Mouse (Mus musculus) mesoderm, embryonic 11.5 days (tissue): ENCODE measurements around the gene Arvcf.
A peak's percentile ranks its signal among the peaks of the same experiment; 100 is the strongest.

ENCODE experiments used
- DNase-seq: peaks from one replicate; pipeline ENCODE4 v3.0.0-alpha.2; 2012; ENCODE audit warnings: low read depth, low spot score

Gene Arvcf

GRCm38 (mm10) chr16:18347931-18348600 is at the start of gene Arvcf, which contains the start of gene Tango2:
Gene Arvcf (plus strand): TSS chr16:18348182.
Gene Tango2 (minus strand): TSS chr16:18348103.
- peak; percentile 93 for DNase-seq

GRCm38 (mm10) chr16:18308159-18308558 is 39.8 kb upstream of the Arvcf start:
- DNase-seq = no peak

GRCm38 (mm10) chr16:18318992-18319391 is 29.0 kb upstream of the Arvcf start:
- no peak for DNase-seq

DNA sequence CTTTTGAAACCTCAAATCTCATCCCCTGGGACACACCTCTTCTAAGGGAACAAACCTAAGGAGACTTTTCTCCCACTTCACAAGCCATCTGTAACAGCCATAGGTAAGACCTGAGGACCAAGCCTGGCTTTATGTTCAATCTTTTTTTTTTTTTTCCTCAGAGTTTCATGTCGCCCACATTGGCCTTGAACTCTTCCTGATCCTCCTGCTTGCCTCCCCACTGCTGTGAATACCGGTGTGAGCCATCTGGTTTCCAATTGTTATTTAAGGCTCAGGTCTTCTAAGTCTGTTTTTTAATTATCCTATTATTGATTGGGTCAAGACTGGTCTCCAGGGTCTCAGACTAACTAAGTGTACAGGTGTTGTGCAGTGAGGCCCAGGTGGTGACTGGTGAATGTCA is 26.5 kb upstream of the Arvcf start:
- DNase-seq = no peak

DNA sequence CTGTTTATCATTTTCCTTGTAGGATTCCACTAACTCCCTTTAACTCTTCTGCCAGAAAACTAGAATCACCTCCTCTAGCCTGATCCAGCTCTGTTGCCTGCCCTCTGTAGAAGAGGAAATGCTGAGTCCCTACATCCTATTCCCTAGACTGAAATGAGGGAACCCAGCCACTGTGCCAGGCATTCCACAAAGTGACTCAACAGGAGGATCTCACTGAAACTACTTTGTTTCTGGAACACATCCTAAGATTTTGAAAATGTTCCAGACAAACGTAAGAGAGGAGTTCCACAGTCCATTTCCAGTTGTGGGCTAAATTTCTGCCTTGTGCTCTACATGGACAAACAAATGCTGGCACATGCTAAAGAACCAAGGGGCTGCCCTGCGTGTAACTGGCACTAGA is 24.5 kb upstream of the Arvcf start:
- no peak for DNase-seq

DNA sequence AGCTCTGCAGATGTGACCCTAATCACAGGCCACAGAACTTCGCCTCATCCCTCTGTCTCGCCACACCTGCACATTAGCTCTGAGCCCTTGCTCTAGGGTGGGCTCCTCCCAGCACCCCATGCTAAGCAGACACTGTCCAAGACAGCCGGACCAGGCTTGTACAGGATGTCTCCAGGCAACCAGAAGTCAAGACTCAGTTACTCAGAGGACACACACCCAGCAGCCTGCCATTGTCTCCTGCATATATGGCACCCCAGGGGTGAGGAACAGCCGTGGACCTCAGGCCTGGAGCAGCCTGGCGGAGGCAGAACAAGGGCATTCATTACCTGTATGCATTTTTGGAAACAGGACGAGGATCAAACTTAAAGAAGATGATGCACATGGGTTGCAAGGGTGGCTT is 24.0 kb upstream of the Arvcf start:
- DNase-seq = no peak

GRCm38 (mm10) chr16:18325741-18326140 is 22.2 kb upstream of the Arvcf start:
- DNase-seq = no peak

- no peak for DNase-seq
These were observed 20.0 kb upstream of the Arvcf start for GRCm38 (mm10) chr16:18327936-18328335.

DNA sequence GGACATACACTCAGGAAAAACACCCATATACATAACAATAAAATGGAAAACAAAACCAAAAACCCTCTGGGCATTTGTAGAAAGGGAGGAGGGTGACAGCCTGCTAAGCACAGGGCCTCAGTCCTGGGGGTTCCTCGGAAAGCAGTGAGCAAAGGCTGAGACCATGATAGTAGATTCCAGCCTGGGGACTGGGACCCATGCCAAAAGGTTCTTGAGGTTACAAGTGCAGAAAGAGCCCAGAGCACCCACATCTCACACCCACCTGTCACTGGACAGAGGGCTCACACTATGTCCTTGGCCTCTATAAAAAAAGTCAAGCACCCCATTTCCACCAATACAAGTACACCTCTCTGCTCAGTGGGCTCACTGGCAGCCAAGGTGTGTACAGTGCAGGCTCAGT is 19.5 kb upstream of the Arvcf start:
- DNase-seq = no peak

GRCm38 (mm10) chr16:18333976-18334375 is 14.0 kb upstream of the Arvcf start:
- no peak for DNase-seq

GRCm38 (mm10) chr16:18335981-18336380 is 12.0 kb upstream of the Arvcf start:
- no peak for DNase-seq

GRCm38 (mm10) chr16:18337261-18337660 is 10.7 kb upstream of the Arvcf start:
- DNase-seq = no peak

DNA sequence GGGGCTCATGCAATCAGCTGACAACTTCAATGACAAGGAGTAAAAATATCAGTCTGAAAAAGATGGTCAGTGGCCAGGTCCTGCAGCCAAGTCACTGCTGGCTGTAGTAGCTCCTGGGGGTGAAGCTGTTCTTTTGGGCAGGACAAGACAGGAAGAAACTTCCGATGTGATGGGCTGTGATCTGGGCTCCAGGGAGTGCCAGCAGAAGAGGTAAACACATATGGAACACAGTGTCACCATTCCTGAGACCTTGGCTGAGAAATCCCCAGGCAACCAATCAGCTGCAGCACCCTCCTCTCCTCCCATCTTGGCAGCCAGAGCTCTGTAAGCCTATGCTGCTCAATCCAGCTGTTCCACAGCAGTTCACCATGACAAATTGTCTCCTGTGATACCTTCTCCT is 8.1 kb upstream of the Arvcf start:
- peak; percentile 16 for DNase-seq

DNA sequence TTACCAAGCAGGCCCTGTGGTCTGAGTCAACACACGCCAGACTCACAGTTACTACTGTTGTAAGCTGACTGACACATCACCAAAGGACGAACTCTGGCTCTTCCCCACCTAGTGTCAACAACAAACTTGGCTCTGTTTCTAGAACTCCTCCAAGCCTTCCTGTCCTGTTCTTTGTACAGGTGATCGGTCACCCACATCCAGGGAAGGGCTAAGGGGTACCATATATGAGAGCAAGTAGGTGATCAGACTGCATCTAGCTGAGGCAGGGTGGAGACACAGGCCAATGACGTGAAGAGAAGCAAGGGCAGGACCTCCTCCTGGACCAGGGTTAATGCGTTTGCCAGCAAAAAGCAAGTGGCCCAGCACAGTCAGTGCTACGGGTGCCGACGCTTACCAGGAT is 6.4 kb upstream of the Arvcf start:
- DNase-seq = no peak

GRCm38 (mm10) chr16:18342076-18342475 is 5.9 kb upstream of the Arvcf start:
- no peak for DNase-seq

GRCm38 (mm10) chr16:18342650-18343570 is 5.1 kb upstream of the Arvcf start:
- no peak for DNase-seq

DNA sequence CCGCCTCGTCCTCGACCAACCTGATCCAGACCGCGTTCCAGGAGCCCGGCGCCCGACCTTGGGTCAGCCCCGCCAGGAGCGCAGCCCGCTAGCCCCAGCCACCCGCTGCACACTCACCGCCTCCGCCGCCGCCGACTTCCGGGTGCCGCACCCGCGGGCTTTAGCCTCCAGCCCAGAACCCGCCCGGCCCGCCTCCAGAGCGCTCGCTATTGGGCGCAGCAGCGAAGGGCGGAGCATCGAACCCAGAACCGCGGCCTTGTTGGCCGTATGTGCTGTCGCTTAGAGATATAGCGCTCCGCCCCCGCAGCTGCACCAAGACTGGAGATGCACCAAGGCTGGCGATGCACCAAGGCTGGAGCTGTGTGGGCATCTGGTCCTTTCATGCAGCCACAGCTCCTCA is 4.2 kb upstream of the Arvcf start:
- DNase-seq = peak; percentile 96

- DNase-seq = peak; percentile 92
These were observed 2.7 kb upstream of the Arvcf start for GRCm38 (mm10) chr16:18345243-18345642.

DNA sequence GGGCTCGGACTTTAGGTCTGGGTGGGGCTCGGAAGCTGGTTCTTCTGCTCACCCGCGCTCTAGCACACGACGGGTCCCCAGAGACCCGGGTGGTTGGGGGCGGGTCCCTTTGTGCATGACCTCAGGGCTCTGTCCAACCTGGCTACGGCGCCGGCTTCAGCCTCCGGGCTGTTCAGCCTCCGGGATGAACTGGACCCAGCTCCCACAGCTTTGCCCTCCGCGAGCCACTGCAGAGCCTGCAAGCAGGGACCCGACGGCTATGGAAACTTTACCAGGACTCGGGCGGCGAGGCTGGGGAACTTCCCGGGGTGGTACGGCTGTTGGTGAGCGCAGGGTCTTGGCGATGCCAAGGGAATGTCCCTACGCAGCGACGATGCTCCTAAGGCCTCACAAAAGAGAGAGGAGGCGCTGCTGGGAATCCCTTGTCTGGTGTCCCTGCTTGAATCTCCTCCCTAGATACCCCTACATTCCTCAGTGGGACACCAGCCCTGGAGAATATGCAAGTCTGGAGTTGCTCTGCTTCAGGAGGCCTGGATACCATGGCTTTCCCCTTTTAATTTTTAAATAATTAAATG is 706 bp downstream of the Arvcf start:
- peak; percentile 56 for DNase-seq

- DNase-seq = no peak
These were observed 1.9 kb downstream of the Arvcf start for GRCm38 (mm10) chr16:18349761-18350325.

DNA sequence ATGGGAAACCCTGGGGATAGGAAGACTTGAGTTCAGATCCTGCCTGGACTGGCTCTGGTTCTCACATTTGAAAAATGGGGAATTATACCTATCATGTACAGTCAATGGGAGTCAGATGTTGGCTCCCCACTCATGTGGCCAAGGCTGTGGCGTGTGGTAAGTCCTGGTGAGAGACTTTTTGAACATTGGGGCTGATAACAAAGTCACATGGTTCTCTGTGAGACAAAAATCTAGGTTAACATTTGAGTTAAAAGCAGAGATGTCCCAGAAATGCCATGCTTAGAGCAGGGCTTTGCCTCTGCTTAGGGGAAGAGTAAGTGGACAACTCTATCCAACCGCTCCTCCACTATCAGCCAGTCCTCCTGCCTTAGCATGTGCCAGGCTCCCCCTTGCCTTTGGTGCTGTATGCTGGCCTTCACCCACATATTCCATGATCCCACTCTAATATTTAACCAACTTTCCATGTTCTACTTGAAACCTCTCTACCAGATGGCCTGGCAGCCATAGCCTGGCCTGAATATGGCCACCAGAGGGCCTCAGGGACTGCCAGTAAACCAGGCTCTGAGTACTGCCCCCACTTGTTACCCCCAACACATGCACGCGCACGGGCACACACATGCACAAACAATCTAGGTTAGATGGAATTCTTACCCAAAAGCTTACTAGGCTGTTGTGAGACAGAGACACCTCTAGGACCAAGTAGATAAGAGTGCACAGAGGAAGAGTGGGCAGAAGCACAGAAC is 3.5 kb downstream of the Arvcf start:
- peak; percentile 14 for DNase-seq
